Comparison of ENCODE assay signal across 18 mouse cellular contexts in the genomic region with DNA sequence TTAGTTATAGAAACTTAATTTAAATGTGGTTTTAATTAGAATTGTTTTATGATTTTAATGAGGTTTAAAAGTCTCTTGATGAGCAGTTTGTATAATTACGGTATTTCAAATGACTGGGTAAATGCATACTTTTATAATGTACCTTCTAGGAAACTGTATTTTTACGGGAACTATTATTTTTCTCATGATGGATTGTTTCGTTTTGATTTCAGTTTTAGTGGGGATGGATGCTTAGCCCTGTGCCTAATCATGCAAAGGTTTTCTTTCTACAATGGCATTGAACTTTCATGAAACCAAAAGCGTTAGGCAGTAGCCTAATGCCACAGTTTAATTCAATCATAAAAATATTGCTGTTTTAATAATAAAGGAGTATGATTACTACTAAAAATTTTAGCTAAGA.
DNase-seq lines count a peak whose midpoint lies in the region; ATAC-seq and TF ChIP-seq lines count a peak whose summit lies in the region.
"Had no signal": no experiment of that assay in that cellular context is flagged by ENCODE, and none has a peak within 500 bp of the region (broad histone marks: within the 10 kb centered on the region; RNA-seq: fewer than 3 reads in every experiment).

No protein-coding gene starts in this region.

- 25% methylated on average over 4 of the region's 4 CpGs for WGBS in forebrain, embryonic 11.5 days
- 46% methylated on average over 4 of the region's 4 CpGs for WGBS in forebrain, embryonic 10.5 days
- WGBS in midbrain, embryonic 10.5 days, result 66% methylated on average over 4 of the region's 4 CpGs
- 54% methylated on average over 4 of the region's 4 CpGs for WGBS in midbrain, postnatal 0 days
- WGBS in forebrain, embryonic 16.5 days, result 4% methylated on average over 4 of the region's 4 CpGs

- no peak overlapping the region for H3K9ac ChIP-seq in forebrain, embryonic 11.5 days (ENCODE audit: low read length)
- H3K9ac ChIP-seq in midbrain, postnatal 0 days (replicated peaks; ENCODE audit: low read length, poor library complexity, severe bottlenecking), result no peak overlapping the region
- H3K9ac ChIP-seq in forebrain, embryonic 16.5 days (replicated peaks; ENCODE audit: low read depth, low read length), result no peak overlapping the region
- H3K9ac ChIP-seq: embryonic facial prominence, embryonic 12.5 days; hindbrain, embryonic 13.5 days had no signal

- no peak overlapping the region for H3K4me3 ChIP-seq in forebrain, embryonic 11.5 days (ENCODE audit: low read depth, low read length)
- H3K4me3 ChIP-seq in forebrain, embryonic 10.5 days, result no peak overlapping the region
- H3K4me3 ChIP-seq in midbrain, embryonic 10.5 days, result no peak overlapping the region
- no peak overlapping the region for H3K4me3 ChIP-seq in midbrain, postnatal 0 days (ENCODE audit: low read depth, low read length)
- H3K4me3 ChIP-seq in forebrain, embryonic 16.5 days (replicated peaks; ENCODE audit: low read length), result no peak overlapping the region
- H3K4me3 ChIP-seq: embryonic facial prominence, embryonic 12.5 days; heart, embryonic 10.5 days had no signal

- ATAC-seq in forebrain, embryonic 11.5 days (replicated peaks; ENCODE audit: low FRiP score), result peak; percentile 33; the same call in 1 of the 2 replicates
- no peak for ATAC-seq in midbrain, postnatal 0 days (ENCODE audit: low FRiP score)
- ATAC-seq in forebrain, embryonic 16.5 days, result peak; percentile 31
- ATAC-seq: CD4-positive, CD25-positive, alpha-beta regulatory T cell, adult 4 months had no signal

- no peaks in the 10 kb centered on the region; the same call in 1 of the 2 replicates for H3K4me1 ChIP-seq in forebrain, embryonic 11.5 days (replicated peaks; ENCODE audit: control insufficient read depth, insufficient read depth, low read length)
- H3K4me1 ChIP-seq in forebrain, embryonic 10.5 days, result peaks cover 20% of the 10 kb centered on the region
- H3K4me1 ChIP-seq in midbrain, embryonic 10.5 days, result peaks cover 16% of the 10 kb centered on the region
- H3K4me1 ChIP-seq in midbrain, postnatal 0 days (ENCODE audit: insufficient read depth, low read length), result no peaks in the 10 kb centered on the region
- peaks cover 5% of the 10 kb centered on the region for H3K4me1 ChIP-seq in forebrain, embryonic 16.5 days (replicated peaks; ENCODE audit: control insufficient read depth, insufficient read depth, low read length)
- H3K4me1 ChIP-seq: embryonic facial prominence, embryonic 12.5 days; heart, embryonic 10.5 days had no signal

- no peak for DNase-seq in forebrain, embryonic 11.5 days (ENCODE audit: low spot score)
- no peak for DNase-seq in forebrain, embryonic 10.5 days (ENCODE audit: extremely low spot score, low spot score)
- no peak for DNase-seq in midbrain, embryonic 10.5 days (ENCODE audit: low spot score)
- no peak for DNase-seq in midbrain, postnatal 0 days (ENCODE audit: low spot score)
- DNase-seq in Muller cell, postnatal 12 days (ENCODE audit: inconsistent ontology term), result peak; percentile 0
- DNase-seq in left cerebral cortex, adult 8-10 months (ENCODE audit: low spot score in 2 of 2), result no peak
- DNase-seq: B cell, adult 2 months; cerebellum, adult 11-12 months; cerebellum, adult 9-10 months; gastrocnemius, postnatal 36 days; heart, postnatal 10 days; heart, postnatal 4 days had no signal

- peaks cover 4% of the 10 kb centered on the region; the same call in 1 of the 2 replicates for H3K27me3 ChIP-seq in forebrain, embryonic 11.5 days (ENCODE audit: control insufficient read depth, insufficient read depth, low read length)
- peaks cover 30% of the 10 kb centered on the region; the same call in 1 of the 2 replicates for H3K27me3 ChIP-seq in forebrain, embryonic 10.5 days (ENCODE audit: poor library complexity, severe bottlenecking)
- no peaks in the 10 kb centered on the region for H3K27me3 ChIP-seq in midbrain, embryonic 10.5 days (ENCODE audit: low read depth, poor library complexity, severe bottlenecking)
- no peaks in the 10 kb centered on the region for H3K27me3 ChIP-seq in midbrain, postnatal 0 days (ENCODE audit: insufficient read depth, low read length)
- H3K27me3 ChIP-seq in forebrain, embryonic 16.5 days (replicated peaks; ENCODE audit: control insufficient read depth, insufficient read depth, low read length), result no peaks in the 10 kb centered on the region
- H3K27me3 ChIP-seq: embryonic facial prominence, embryonic 12.5 days; hindbrain, embryonic 13.5 days had no signal

- H3K4me2 ChIP-seq in forebrain, embryonic 11.5 days (ENCODE audit: low read depth, low read length, severe bottlenecking), result no peak overlapping the region
- no peak overlapping the region for H3K4me2 ChIP-seq in midbrain, postnatal 0 days (ENCODE audit: low read depth, low read length, poor library complexity, severe bottlenecking)
- no peak overlapping the region for H3K4me2 ChIP-seq in forebrain, embryonic 16.5 days (ENCODE audit: low read length)

- H3K9me3 ChIP-seq in forebrain, embryonic 11.5 days (ENCODE audit: control insufficient read depth, low read length), result no peaks in the 10 kb centered on the region
- no peaks in the 10 kb centered on the region for H3K9me3 ChIP-seq in forebrain, embryonic 10.5 days
- H3K9me3 ChIP-seq in midbrain, embryonic 10.5 days (replicated peaks), result no peaks in the 10 kb centered on the region
- no peaks in the 10 kb centered on the region for H3K9me3 ChIP-seq in midbrain, postnatal 0 days (ENCODE audit: low read length)
- no peaks in the 10 kb centered on the region for H3K9me3 ChIP-seq in forebrain, embryonic 16.5 days (ENCODE audit: control insufficient read depth, low read length)
- H3K9me3 ChIP-seq: embryonic facial prominence, embryonic 12.5 days; G1E; heart, embryonic 10.5 days; hindbrain, embryonic 13.5 days had no signal

- no peaks in the 10 kb centered on the region for H3K36me3 ChIP-seq in forebrain, embryonic 11.5 days (ENCODE audit: control insufficient read depth, insufficient read depth, low read length)
- H3K36me3 ChIP-seq in forebrain, embryonic 10.5 days (replicated peaks), result no peaks in the 10 kb centered on the region
- H3K36me3 ChIP-seq in midbrain, embryonic 10.5 days, result no peaks in the 10 kb centered on the region
- no peaks in the 10 kb centered on the region for H3K36me3 ChIP-seq in midbrain, postnatal 0 days (ENCODE audit: insufficient read depth, low read length)
- no peaks in the 10 kb centered on the region for H3K36me3 ChIP-seq in forebrain, embryonic 16.5 days (ENCODE audit: control insufficient read depth, insufficient read depth)
- H3K36me3 ChIP-seq: embryonic facial prominence, embryonic 12.5 days; G1E; heart, embryonic 10.5 days; hindbrain, embryonic 13.5 days had no signal

- H3K27ac ChIP-seq in forebrain, embryonic 11.5 days (ENCODE audit: low read depth, low read length), result no peak overlapping the region
- H3K27ac ChIP-seq in forebrain, embryonic 10.5 days, result no peak overlapping the region
- H3K27ac ChIP-seq in midbrain, embryonic 10.5 days (replicated peaks), result peak overlapping the region; percentile 78
- no peak overlapping the region for H3K27ac ChIP-seq in midbrain, postnatal 0 days (ENCODE audit: low read depth, low read length)
- no peak overlapping the region for H3K27ac ChIP-seq in forebrain, embryonic 16.5 days (ENCODE audit: low read length)
- H3K27ac ChIP-seq: embryonic facial prominence, embryonic 12.5 days; heart, embryonic 10.5 days; hindbrain, embryonic 13.5 days had no signal

- TF ChIP-seq CTCF in midbrain, postnatal 0 days (IDR thresholded peaks at IDR 0.05), result no peak
